Mouse (Mus musculus): ENCODE measurements at regions not wholly inside any gene's neighbourhood (a gene's known extent, or its start where the extent isn't known, plus 50 kb on each side); places are given as distances from the start of the nearest gene placed in this dataset.

- Histone ChIP-seq H3K4me3 (ENCODE audit: low read depth, low read length) (no peak overlapping the region), H3K27ac (ENCODE audit: low read length) (no peak overlapping the region), H3K9ac (ENCODE audit: low read depth, low read length) (no peak overlapping the region), H3K9me3 (replicated peaks; ENCODE audit: control insufficient read depth, low read length, poor library complexity, severe bottlenecking) (no peaks in the 10 kb centered on the region), H3K4me2 (ENCODE audit: low read length) (no peak overlapping the region), H3K36me3 (ENCODE audit: control insufficient read depth, insufficient read depth, low read length) (no peaks in the 10 kb centered on the region), H3K4me1 (ENCODE audit: control insufficient read depth, insufficient read depth, low read length) (no peaks in the 10 kb centered on the region), H3K27me3 (ENCODE audit: control insufficient read depth, insufficient read depth, low read depth, low read length) (no peaks in the 10 kb centered on the region)
- ATAC-seq: no peak
- 85% methylated on average over 3 of the region's 3 CpGs for WGBS
Measured at GRCm38 (mm10) chr1:79921333-79921732, 60.4 kb upstream of the Serpine2 start.

GRCm38 (mm10) chr1:79917426-79918150, 56.6 kb upstream of the Serpine2 start:
- Histone ChIP-seq H3K4me2 (ENCODE audit: low read length) (no peak overlapping the region), H3K9ac (ENCODE audit: low read depth, low read length) (no peak overlapping the region), H3K4me3 (ENCODE audit: low read depth, low read length) (no peak overlapping the region), H3K9me3 (replicated peaks; ENCODE audit: control insufficient read depth, low read length, poor library complexity, severe bottlenecking) (no peaks in the 10 kb centered on the region), H3K27ac (ENCODE audit: low read length) (no peak overlapping the region), H3K4me1 (ENCODE audit: control insufficient read depth, insufficient read depth, low read length) (no peaks in the 10 kb centered on the region), H3K36me3 (ENCODE audit: control insufficient read depth, insufficient read depth, low read length) (no peaks in the 10 kb centered on the region), H3K27me3 (ENCODE audit: control insufficient read depth, insufficient read depth, low read depth, low read length) (no peaks in the 10 kb centered on the region)
- WGBS: 67% methylated on average over 7 of the region's 7 CpGs
- ATAC-seq: no peak

All from midbrain, embryonic 16.5 days (tissue).